Mouse (Mus musculus) frontal cortex, postnatal 10 days (tissue): ENCODE data around the gene Tex29.
"Not testable (repeated sequence)": the region's sequence is repeated elsewhere in the genome, so short reads cannot be mapped to it uniquely, and the experiment has no call there.

Experiments used
- DNase-seq, 2 experiments: peaks; one replicate each; pipeline ENCODE4 v3.0.0; 2022; ENCODE audit warnings: low spot score in 2 of 2, mixed read lengths in 1 of 2

Tex29 gene

GRCm38 (mm10) chr8:11831939-11832338, 8.3 kb upstream of the Tex29 start:
- no peak for DNase-seq

DNA sequence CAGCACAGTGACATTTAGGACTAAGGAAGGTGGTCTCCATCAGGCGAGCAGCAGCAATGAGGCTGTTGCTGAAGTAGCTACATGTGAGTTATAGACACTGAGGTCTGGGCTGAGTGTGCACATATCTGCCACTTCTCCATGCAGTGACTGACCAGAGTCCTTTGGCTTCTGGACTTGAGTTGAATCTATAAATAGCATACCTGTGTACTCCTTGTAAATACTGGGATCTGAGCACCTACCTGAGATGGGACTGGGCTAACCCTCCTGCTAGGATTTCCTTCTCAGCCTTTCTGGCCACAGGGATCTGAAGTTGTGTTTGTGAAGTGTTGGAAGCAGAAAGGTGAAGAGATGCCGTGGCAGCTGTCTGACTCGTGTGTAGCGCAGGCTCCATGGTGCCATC, 7.1 kb upstream of the Tex29 start:
- no peak for DNase-seq

DNA sequence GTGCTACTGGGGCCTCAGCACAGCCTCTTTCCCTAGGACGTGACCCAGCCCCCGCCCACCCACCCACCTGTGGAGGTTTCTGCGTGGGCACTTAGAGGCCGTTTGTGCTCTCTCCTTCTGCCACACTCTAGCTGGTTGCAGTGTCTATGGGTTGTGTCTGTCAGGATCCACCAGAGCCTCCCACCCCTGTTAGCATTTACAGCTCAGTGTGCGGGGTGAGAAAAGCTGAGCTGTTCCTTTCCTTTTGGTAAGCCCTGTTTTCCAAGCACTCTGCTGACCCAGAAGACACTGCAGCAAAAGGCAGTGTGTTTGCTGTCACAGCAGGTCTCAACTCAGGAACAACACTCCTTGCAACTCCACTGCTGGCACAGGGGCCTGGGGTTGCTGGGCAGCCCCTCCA, 6.1 kb upstream of the Tex29 start:
- DNase-seq: no peak

DNA sequence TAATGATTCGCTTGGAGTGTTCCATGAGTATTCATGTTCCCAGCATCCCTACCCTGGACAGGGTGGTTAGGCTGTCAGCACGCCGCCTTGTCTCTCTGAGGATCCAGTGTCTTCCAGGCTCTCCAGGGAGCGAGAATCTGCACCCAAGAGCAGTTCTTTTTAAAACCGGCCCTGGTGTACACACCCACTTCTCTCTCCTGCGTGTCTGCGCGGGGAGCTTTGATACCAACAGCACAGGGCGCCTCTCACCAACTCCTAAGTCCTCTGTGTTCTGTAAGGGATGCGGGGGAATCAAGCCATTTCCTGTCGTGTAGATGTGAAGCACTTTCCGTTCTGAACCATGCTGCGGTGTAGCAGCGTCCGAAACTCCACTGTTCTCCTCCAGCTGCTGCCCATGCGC, 5.6 kb upstream of the Tex29 start:
- no peak for DNase-seq

GRCm38 (mm10) chr8:11841571-11841970, 1.3 kb downstream of the Tex29 start:
- DNase-seq: no peak

DNA sequence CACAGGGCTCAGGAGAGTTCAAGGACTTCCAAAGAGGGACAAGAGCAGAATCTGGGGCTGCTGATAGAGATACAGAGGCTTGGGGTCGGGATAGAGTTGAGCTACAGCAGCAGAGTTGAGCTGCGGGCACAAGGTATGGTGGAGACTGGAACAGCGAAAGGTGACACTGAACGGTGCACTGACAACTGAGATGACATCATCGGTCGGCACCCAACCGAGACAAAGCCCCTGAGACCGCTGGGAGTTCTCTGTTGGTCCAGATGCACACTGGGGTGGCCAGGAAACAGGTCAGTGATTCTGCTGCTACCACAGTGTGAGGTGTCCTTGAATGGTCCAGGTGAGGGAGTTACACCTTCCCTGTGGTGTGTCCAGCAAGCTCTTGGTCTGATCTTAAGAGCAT, 2.5 kb downstream of the Tex29 start:
- DNase-seq: no peak

DNA sequence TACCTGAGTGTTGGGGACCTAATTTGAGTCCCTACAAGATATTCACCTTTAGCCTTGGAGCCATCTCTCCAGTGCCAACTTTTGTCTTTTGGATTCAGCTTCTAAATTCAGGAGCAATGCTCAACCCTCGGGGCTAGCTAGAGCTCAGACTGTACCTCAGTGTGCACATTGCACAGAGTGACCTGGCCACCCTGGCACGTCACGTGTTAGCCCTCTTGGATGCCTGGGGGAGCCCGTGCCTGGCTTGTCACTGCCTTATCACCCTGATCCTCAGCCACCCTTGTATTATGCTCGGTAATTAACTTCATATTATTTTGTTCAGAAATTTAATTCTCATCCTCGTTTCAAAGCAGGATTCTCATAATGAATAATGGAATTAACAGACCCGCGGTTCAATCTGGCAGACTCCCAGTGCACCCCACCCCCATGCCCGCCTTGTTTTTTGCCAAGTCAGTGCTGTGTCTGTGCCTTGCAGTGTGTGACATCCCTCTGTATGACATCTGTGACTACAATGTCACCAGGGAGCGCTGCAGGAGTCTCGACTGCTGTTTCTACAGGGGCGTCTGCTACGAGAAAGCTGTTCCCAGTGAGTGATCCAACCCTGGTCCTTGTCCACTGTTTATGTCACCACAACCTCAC, 3.5 kb downstream of the Tex29 start:
- no peak for DNase-seq

DNA sequence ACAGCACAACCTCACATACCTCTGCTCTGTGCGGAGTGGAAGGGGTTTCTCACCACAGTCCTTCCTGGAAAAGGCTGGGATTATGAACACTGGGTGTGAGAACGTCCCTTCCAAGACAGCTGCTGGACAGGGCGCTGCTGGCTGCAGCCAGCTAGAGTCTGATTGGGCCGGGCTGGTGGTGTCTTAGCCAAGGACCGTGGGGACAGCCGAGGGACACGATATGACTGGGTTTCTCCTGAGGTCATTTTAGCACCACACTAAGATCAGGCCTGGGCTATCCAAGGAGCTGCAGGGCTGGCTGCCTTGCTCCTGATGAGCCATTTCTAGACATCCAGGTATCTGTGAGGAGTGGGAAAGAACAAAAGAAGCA, 4.0 kb downstream of the Tex29 start:
- no peak for DNase-seq

DNA sequence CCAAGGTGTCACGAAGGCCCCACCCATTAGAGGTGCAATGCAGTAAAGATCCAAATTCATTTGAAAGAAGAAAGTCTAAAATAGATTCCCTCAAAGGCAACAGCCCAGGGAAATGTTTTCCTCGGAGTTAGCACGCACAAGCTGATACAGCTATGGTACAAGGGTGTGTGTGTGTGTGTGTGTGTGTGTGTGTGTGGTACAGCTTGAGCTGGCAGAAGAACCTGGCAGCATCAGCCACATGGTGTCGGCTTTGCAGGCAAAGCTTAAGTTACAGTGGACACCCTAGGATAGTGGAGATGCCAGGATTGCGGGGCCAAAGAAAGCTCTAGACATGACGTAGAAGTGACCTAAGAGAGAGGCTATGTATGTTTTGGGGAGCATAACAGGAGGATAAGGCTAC, 6.5 kb downstream of the Tex29 start:
- no peak for DNase-seq

DNA sequence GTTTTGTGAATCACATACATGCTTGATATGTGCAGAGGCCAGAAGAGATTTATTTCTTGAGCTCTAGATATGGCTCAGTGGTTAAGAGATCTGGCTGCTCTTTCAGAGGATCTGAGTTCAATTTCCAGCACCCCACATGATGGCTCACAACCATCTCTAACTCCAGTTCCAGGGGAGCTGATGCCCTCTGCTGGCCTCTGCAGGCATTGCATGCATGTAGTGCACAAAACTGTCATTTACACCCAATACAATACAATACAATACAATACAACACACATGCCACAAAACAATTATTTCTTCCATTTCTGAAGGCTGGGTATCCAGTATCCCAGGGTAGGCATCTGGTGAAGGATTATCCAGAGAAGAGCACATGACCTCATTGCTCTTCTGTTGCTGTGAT, 27.6 kb downstream of the Tex29 start:
- DNase-seq: no peak

- not testable (repeated sequence) for DNase-seq
Observed at GRCm38 (mm10) chr8:11874227-11874626, 34.0 kb downstream of the Tex29 start.

DNA sequence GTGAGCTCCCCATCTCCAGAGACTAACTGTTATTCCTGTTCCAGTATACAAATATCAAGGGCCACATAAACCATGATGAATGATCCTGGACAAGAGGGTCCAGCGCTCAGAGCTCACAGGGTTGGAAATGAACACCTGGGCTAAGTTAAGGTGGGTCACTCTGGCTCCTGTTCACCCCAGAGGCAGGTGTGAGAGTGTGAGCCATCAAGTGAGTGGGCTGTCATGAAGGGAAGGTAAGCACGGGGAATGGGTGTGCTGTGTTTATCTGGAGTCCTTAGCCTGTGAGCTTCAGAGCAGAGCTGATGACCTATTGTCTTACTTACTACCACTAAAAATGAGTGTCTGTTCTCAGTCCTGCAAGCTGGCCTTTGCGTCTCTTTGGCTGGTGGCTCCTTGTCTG, 44.4 kb downstream of the Tex29 start:
- no peak for DNase-seq

GRCm38 (mm10) chr8:11885881-11886699, 45.8 kb downstream of the Tex29 start:
- DNase-seq: no peak

DNA sequence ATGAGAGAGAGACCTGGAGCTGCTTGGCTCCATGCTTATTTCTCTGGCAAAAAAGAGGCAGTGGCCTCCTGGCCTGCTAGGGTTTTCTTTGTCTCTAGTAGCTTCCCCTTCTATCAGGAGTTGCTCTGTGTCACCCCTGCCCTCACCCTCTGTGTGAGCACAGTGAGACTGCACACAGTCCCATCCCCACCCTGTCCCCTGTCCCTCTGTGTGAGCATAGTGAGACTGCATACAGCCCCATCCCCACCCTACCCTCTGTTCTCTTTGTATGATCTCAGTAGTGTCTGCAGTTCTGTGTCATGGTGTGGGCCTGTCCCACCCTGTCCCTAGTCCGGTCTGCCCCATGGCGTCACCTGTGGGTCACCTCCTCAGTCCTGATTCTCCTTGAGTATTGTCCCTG, 46.5 kb downstream of the Tex29 start:
- DNase-seq: no peak

DNA sequence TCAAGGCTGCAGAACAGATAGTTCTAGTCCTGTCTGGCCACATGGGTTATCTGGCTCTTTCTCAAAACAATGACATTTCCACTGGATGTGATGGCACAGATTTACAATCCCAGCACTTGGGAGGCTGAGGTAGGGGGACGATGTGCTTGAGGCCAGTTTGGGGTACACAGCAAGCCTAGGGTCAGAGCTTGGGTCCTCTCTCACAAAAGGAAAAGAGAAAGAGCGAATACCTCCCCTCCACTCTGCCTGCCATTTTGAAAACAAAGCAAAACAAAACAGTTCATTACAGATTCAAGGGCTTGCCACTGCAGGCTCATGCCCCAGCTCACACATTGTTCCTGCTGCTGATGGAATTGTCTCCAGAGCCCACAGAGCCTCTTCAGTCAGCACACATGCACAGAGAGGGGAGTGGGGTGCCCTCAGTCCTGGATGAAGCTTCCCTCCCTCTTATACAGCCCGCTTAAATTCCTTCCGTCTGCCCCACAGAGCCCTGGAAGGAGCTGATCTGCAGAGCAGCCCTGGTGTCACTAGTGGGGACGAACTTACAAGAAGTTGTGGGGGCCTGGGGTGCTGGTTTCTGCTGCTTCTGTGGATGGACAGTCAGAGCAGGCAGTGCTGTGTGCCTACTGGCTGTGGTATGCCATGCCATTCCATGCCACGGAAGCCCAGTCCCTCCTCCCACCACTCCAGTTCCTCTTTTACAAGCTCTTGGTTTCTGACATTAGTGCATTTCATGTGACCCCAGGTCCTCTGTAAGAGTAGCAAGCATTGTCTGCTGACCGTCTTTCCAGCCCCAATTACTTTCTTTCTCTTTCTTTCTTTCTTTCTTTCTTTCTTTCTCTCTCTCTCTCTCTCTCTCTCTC, 49.1 kb downstream of the Tex29 start:
- no peak for DNase-seq

- DNase-seq: no peak
Observed at GRCm38 (mm10) chr8:11892756-11893155, 52.5 kb downstream of the Tex29 start.

GRCm38 (mm10) chr8:11896022-11896662, 55.9 kb downstream of the Tex29 start:
- no peak for DNase-seq

DNA sequence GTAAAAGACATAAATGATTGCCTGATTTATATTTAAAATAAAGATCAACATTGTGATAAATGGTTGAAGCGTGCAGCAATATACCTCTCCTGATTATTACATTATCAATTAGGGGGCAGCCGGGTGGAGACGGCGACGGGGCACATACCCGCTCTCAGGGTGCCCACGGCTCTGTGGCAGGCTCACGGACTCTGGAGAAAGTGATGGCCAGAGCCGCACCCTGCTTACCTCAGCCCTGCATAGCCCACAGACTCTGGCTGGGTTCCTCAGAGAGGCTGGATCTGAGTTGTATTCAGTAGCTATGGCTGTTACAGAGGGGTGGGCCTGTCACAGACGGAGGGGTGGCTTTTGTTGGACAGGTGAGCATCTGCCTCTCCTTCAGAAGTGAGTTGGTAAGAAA, 56.4 kb downstream of the Tex29 start:
- no peak for DNase-seq

- DNase-seq: no peak
Observed at GRCm38 (mm10) chr8:11898814-11899213, 58.5 kb downstream of the Tex29 start.
